In the genomic region with DNA sequence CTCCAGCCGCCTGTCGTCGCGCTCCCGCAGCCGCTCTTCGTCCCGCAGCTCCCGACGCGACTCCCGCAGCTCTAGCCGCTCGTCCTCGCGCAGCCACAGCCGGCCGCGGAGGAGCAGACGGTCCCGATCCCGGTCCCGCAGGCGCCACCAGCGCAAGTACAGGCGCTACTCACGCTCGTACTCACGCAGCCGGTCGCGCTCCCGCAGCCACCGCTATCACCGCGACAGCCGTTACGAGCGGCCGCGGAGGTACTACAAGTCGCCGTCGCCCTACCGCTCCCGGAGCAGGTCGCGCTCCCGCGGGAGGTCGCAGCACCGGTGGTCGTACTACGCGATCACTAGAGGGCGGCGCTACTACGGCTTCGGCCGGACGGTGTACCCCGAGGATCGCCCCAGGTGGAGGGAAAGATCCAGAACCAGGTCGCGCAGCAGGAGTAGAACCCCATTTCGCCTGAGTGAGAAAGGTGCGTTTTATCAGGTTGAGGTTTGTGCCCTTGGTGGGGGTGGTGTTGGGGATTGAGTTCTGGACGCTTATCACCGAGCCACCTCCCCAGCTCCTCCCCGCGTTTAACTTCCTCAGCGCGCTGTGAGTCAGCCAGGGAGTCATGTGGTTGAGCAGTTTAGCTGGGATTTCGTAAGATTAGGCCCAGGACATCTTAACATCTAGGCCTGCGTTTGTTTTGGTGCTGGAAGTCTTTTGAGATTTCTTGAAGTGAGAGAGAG, we compare ENCODE assay signal across 8 mouse cellular contexts. TPM values are rescaled to one million over a fixed set of nuclear protein-coding genes. Genes with fewer than 3 reads are reported as not detected.
A peak's percentile ranks its signal among the peaks of the same experiment; 100 is the strongest.
DNase-seq lines count a peak whose midpoint lies in the region; ATAC-seq lines count a peak whose summit lies in the region.

No protein-coding gene starts in this region.

- under 1% methylated on average over 74 of the region's 75 CpGs for WGBS in forebrain, embryonic 14.5 days
- under 1% methylated on average over 75 of the region's 75 CpGs for WGBS in limb, embryonic 10.5 days
- under 1% methylated on average over 75 of the region's 75 CpGs for WGBS in midbrain, embryonic 10.5 days

- DNase-seq in Muller cell, postnatal 12 days (ENCODE audit: inconsistent ontology term) = peak; percentile 81
- DNase-seq in c-Kit-positive CD71-negative TER-119-negative erythroid progenitor cells, embryonic 14.5 days (ENCODE audit: low read depth) = peak; percentile 85
- peak; percentile 39 for DNase-seq in forebrain, embryonic 14.5 days (ENCODE audit: low spot score)
- DNase-seq in heart, postnatal 36 days = peak; percentile 61 to 72
- DNase-seq in limb, embryonic 10.5 days (ENCODE audit: low spot score) = peak; percentile 70
- peak; percentile 57 for DNase-seq in midbrain, embryonic 10.5 days (ENCODE audit: low spot score)
- DNase-seq in right cerebral cortex, postnatal 4 days = peak; percentile 39
- no peak for DNase-seq in left cerebral cortex, adult 11 months (ENCODE audit: low spot score)

- peak overlapping the region; percentile 97 for H3K4me2 ChIP-seq in forebrain, embryonic 14.5 days (ENCODE audit: low read length)

- H3K9me3 ChIP-seq in forebrain, embryonic 14.5 days (replicated peaks; ENCODE audit: control insufficient read depth, low read length) = no peaks in the 10 kb centered on the region
- no peaks in the 10 kb centered on the region for H3K9me3 ChIP-seq in limb, embryonic 10.5 days (replicated peaks)
- no peaks in the 10 kb centered on the region for H3K9me3 ChIP-seq in midbrain, embryonic 10.5 days (replicated peaks)

- H3K4me3 ChIP-seq in forebrain, embryonic 14.5 days (ENCODE audit: low read depth, low read length) = peak overlapping the region; percentile 100
- peak overlapping the region; percentile 98 for H3K4me3 ChIP-seq in limb, embryonic 10.5 days
- peak overlapping the region; percentile 98 for H3K4me3 ChIP-seq in midbrain, embryonic 10.5 days

- no peaks in the 10 kb centered on the region for H3K27me3 ChIP-seq in forebrain, embryonic 14.5 days (replicated peaks; ENCODE audit: control insufficient read depth, insufficient read depth, low read length)
- H3K27me3 ChIP-seq in limb, embryonic 10.5 days (ENCODE audit: low read depth, poor library complexity, severe bottlenecking) = no peaks in the 10 kb centered on the region
- H3K27me3 ChIP-seq in midbrain, embryonic 10.5 days (ENCODE audit: low read depth, poor library complexity, severe bottlenecking) = no peaks in the 10 kb centered on the region

- intact Hi-C loops in heart, postnatal 36 days (cut with DNase I) = no loop called here

- no peak; the same call in 1 of the 2 replicates for ATAC-seq in forebrain, embryonic 14.5 days

- H3K9ac ChIP-seq in forebrain, embryonic 14.5 days (ENCODE audit: low read length) = peak overlapping the region; percentile 96

- H3K36me3 ChIP-seq in forebrain, embryonic 14.5 days (ENCODE audit: control insufficient read depth, insufficient read depth, low read length) = peaks cover 42% of the 10 kb centered on the region
- H3K36me3 ChIP-seq in limb, embryonic 10.5 days = peaks cover 47% of the 10 kb centered on the region
- peaks cover 46% of the 10 kb centered on the region for H3K36me3 ChIP-seq in midbrain, embryonic 10.5 days

- H3K4me1 ChIP-seq in forebrain, embryonic 14.5 days (ENCODE audit: control insufficient read depth, insufficient read depth, low read length) = peaks cover 22% of the 10 kb centered on the region
- H3K4me1 ChIP-seq in limb, embryonic 10.5 days = peaks cover 25% of the 10 kb centered on the region
- peaks cover 31% of the 10 kb centered on the region for H3K4me1 ChIP-seq in midbrain, embryonic 10.5 days

- peak overlapping the region; percentile 89 for H3K27ac ChIP-seq in forebrain, embryonic 14.5 days (ENCODE audit: low read depth, low read length)
- peak overlapping the region; percentile 97 for H3K27ac ChIP-seq in limb, embryonic 10.5 days
- H3K27ac ChIP-seq in midbrain, embryonic 10.5 days (replicated peaks) = peak overlapping the region; percentile 97

RNA-seq across cellular contexts. Expression of a gene that starts 0.8 kb away (rescaled TPM):
- 363 and 474 TPM in 2 replicates for polyA plus RNA-seq in forebrain, embryonic 14.5 days (2014; fragmentation: Nextera tagmentation; extraction: Ambion mirVana)
- 100 to 1,000 TPM; 129 to 206 TPM for total RNA-seq in heart, postnatal 36 days (2021)
- polyA plus RNA-seq in limb, embryonic 10.5 days (2016; fragmentation: Nextera tagmentation; extraction: Ambion mirVana) = 299 and 383 TPM in 2 replicates
- 320 and 401 TPM in 2 replicates for polyA plus RNA-seq in midbrain, embryonic 10.5 days (2016; fragmentation: Nextera tagmentation; extraction: Ambion mirVana)

RNA-seq across cellular contexts. Expression of a gene that starts 6.5 kb away (rescaled TPM):
- polyA plus RNA-seq in forebrain, embryonic 14.5 days (2014; fragmentation: Nextera tagmentation; extraction: Ambion mirVana) = 68.1 and 72.7 TPM in 2 replicates
- 10 to 100 TPM; 56.1 to 65.6 TPM for total RNA-seq in heart, postnatal 36 days (2021)
- polyA plus RNA-seq in limb, embryonic 10.5 days (2016; fragmentation: Nextera tagmentation; extraction: Ambion mirVana) = 67.3 and 67.9 TPM in 2 replicates
- 70.0 and 71.5 TPM in 2 replicates for polyA plus RNA-seq in midbrain, embryonic 10.5 days (2016; fragmentation: Nextera tagmentation; extraction: Ambion mirVana)

RNA-seq across cellular contexts. Expression of a gene that starts 9.4 kb away (rescaled TPM):
- polyA plus RNA-seq in forebrain, embryonic 14.5 days (2014; fragmentation: Nextera tagmentation; extraction: Ambion mirVana) = 166 and 178 TPM in 2 replicates
- total RNA-seq in heart, postnatal 36 days (2021) = 10 to 100 TPM; 65.8 to 71.3 TPM
- polyA plus RNA-seq in limb, embryonic 10.5 days (2016; fragmentation: Nextera tagmentation; extraction: Ambion mirVana) = 129 and 133 TPM in 2 replicates
- 127 and 135 TPM in 2 replicates for polyA plus RNA-seq in midbrain, embryonic 10.5 days (2016; fragmentation: Nextera tagmentation; extraction: Ambion mirVana)

RNA-seq across cellular contexts. Expression of a gene that starts 59.8 kb away (rescaled TPM):
- polyA plus RNA-seq in forebrain, embryonic 14.5 days (2014; fragmentation: Nextera tagmentation; extraction: Ambion mirVana) = 0.85 and 0.99 TPM in 2 replicates
- 1 to 10 TPM; 2.8 to 3.0 TPM for total RNA-seq in heart, postnatal 36 days (2021)
- polyA plus RNA-seq in limb, embryonic 10.5 days (2016; fragmentation: Nextera tagmentation; extraction: Ambion mirVana) = 9.7 and 9.8 TPM in 2 replicates
- 9.6 and 12.9 TPM in 2 replicates for polyA plus RNA-seq in midbrain, embryonic 10.5 days (2016; fragmentation: Nextera tagmentation; extraction: Ambion mirVana)
